Mouse (Mus musculus): ENCODE results near the gene Cadm2. TPM values are rescaled to one million over a fixed set of nuclear protein-coding genes. Genes with fewer than 3 reads are reported as not detected.

The Cadm2 gene
- polyA plus RNA-seq, 3 experiments from 2014 or later = 0.04 TPM; not detected in 2

- no peak for ATAC-seq
Measured at GRCm38 (mm10) chr16:66922753-66923152, 698.0 kb downstream of the Cadm2 start.

- no peak for ATAC-seq
Measured at GRCm38 (mm10) chr16:66921414-66921915, 699.2 kb downstream of the Cadm2 start.

GRCm38 (mm10) chr16:66919889-66920402 lies 700.8 kb downstream of the Cadm2 start:
- ATAC-seq = no peak

GRCm38 (mm10) chr16:66901801-66902200 lies 718.9 kb downstream of the Cadm2 start:
- ATAC-seq = no peak

- ATAC-seq = no peak
Measured at GRCm38 (mm10) chr16:66900664-66901063, 720.0 kb downstream of the Cadm2 start.

- no peak for ATAC-seq
Measured at GRCm38 (mm10) chr16:66892359-66892758, 728.3 kb downstream of the Cadm2 start.

GRCm38 (mm10) chr16:66891559-66892247 lies 729.0 kb downstream of the Cadm2 start:
- ATAC-seq = no peak

- no peak for ATAC-seq
Measured at GRCm38 (mm10) chr16:66889907-66890306, 730.8 kb downstream of the Cadm2 start.

GRCm38 (mm10) chr16:66882597-66882996 lies 738.1 kb downstream of the Cadm2 start:
- ATAC-seq = no peak

GRCm38 (mm10) chr16:66871201-66871600 lies 749.5 kb downstream of the Cadm2 start:
- no peak for ATAC-seq

GRCm38 (mm10) chr16:66851047-66851446 lies 769.7 kb downstream of the Cadm2 start:
- no peak for ATAC-seq

GRCm38 (mm10) chr16:66824866-66825265 lies 795.8 kb downstream of the Cadm2 start:
- ATAC-seq = no peak

GRCm38 (mm10) chr16:66811495-66811894 lies 809.2 kb downstream of the Cadm2 start:
- ATAC-seq = no peak

GRCm38 (mm10) chr16:66798204-66798603 lies 822.5 kb downstream of the Cadm2 start:
- ATAC-seq = no peak

GRCm38 (mm10) chr16:66793067-66793466 lies 827.6 kb downstream of the Cadm2 start:
- no peak for ATAC-seq

GRCm38 (mm10) chr16:66771883-66772282 lies 848.8 kb downstream of the Cadm2 start:
- no peak for ATAC-seq

- ATAC-seq = no peak
Measured at GRCm38 (mm10) chr16:66769545-66769944, 851.2 kb downstream of the Cadm2 start.

- ATAC-seq = no peak
Measured at GRCm38 (mm10) chr16:66768684-66769389, 851.9 kb downstream of the Cadm2 start.

GRCm38 (mm10) chr16:66761546-66762473 lies 858.9 kb downstream of the Cadm2 start:
- ATAC-seq = no peak

- ATAC-seq = no peak
Measured at GRCm38 (mm10) chr16:66748533-66748932, 872.2 kb downstream of the Cadm2 start.

GRCm38 (mm10) chr16:66731212-66731611 lies 889.5 kb downstream of the Cadm2 start:
- no peak for ATAC-seq

- no peak for ATAC-seq
Measured at GRCm38 (mm10) chr16:66706476-66706875, 914.2 kb downstream of the Cadm2 start.

GRCm38 (mm10) chr16:66694783-66695182 lies 925.9 kb downstream of the Cadm2 start:
- ATAC-seq = no peak

Measured in inflammation-experienced regulatory T-cells, adult 6 months (primary cell).